Mouse (Mus musculus) hindbrain, embryonic 10.5 days (tissue): ENCODE data around the gene Senp8. TPM values are rescaled to one million over a fixed set of nuclear protein-coding genes. Genes with fewer than 3 reads are reported as not detected.

ENCODE experiments used
- DNase-seq: peaks from one replicate; pipeline ENCODE4 v3.0.0-alpha.2; 2017; ENCODE audit warnings: low spot score
- H3K27ac ChIP-seq: fragments of 300-500 bp; sonication (generic); 2 replicates; pipeline ENCODE4 v1.5.1; 2016; ENCODE audit warnings: mild to moderate bottlenecking, moderate library complexity
- H3K27me3 ChIP-seq: fragments of 300-500 bp; sonication (generic); 2 replicates; pipeline ENCODE4 v1.6.1; 2016; ENCODE audit warnings: mild to moderate bottlenecking; ENCODE audit not compliant: poor library complexity, insufficient read depth, severe bottlenecking
- H3K36me3 ChIP-seq: fragments of 300-500 bp; sonication (generic); 2 replicates; pipeline ENCODE4 v1.6.1; 2016; ENCODE audit warnings: mild to moderate bottlenecking, moderate library complexity
- H3K4me1 ChIP-seq: fragments of 300-500 bp; sonication (generic); replicated peaks from 2 replicates; pipeline ENCODE4 v1.6.1; 2016; ENCODE audit warnings: mild to moderate bottlenecking
- H3K4me3 ChIP-seq: fragments of 300-500 bp; sonication (generic); 2 replicates; pipeline ENCODE4 v1.5.1; 2016; ENCODE audit warnings: mild to moderate bottlenecking, moderate library complexity
- H3K9me3 ChIP-seq: fragments of 300-500 bp; sonication (generic); 2 replicates; pipeline ENCODE4 v1.6.1; 2016; ENCODE audit warnings: mild to moderate bottlenecking, moderate library complexity
- WGBS: fragments of 180-500 bp; shearing (Covaris S2); methylation state at CpG from one replicate; pipeline ENCODE4 v1.1.7; 2016; 5-methylcytosine and 5-hydroxymethylcytosine counted together
- polyA plus RNA-seq: library from polyadenylated mRNA; unstranded; fragments of >200 nt; fragmentation: Nextera tagmentation; extraction: Ambion mirVana; gene quantifications from 2 replicates; pipeline ENCODE4 v1.2.1, GENCODE M21; 2016

Gene Senp8
- polyA plus RNA-seq, 1 experiment from 2014 or later: 19.7 TPM

- H3K36me3 ChIP-seq: no peaks in the 10 kb centered on the region
- H3K27me3 ChIP-seq: no peaks in the 10 kb centered on the region
- 90% methylated on average over 7 of the region's 7 CpGs for WGBS
- no peak overlapping the region for H3K4me3 ChIP-seq
- no peaks in the 10 kb centered on the region for H3K9me3 ChIP-seq
- H3K4me1 ChIP-seq: peaks cover 5% of the 10 kb centered on the region; the same call in 1 of the 2 replicates
- no peak for DNase-seq
- H3K27ac ChIP-seq: no peak overlapping the region
Measured at GRCm38 (mm10) chr9:59701094-59701493, 49.4 kb downstream of the Senp8 start.

- H3K9me3 ChIP-seq: no peaks in the 10 kb centered on the region
- H3K36me3 ChIP-seq: no peaks in the 10 kb centered on the region
- 82% methylated on average over 3 of the region's 3 CpGs for WGBS
Measured at GRCm38 (mm10) chr9:59696381-59696780, 54.1 kb downstream of the Senp8 start.

GRCm38 (mm10) chr9:59695451-59695813 is 55.1 kb downstream of the Senp8 start:
- Histone ChIP-seq H3K27me3 (peaks cover 17% of the 10 kb centered on the region; the same call in 1 of the 2 replicates), H3K36me3 (no peaks in the 10 kb centered on the region), H3K27ac (no peak overlapping the region), H3K4me1 (peaks cover 27% of the 10 kb centered on the region), H3K4me3 (no peak overlapping the region), H3K9me3 (no peaks in the 10 kb centered on the region)
- 47% methylated on average over 3 of the region's 3 CpGs for WGBS
- DNase-seq: no peak

More at GRCm38 (mm10) chr9:59696381-59696780, 54.1 kb downstream of the Senp8 start:
- H3K4me3 ChIP-seq: no peak overlapping the region
- DNase-seq: no peak
- H3K27me3 ChIP-seq: peaks cover 10% of the 10 kb centered on the region; the same call in 1 of the 2 replicates
- no peak overlapping the region for H3K27ac ChIP-seq
- H3K4me1 ChIP-seq: peaks cover 27% of the 10 kb centered on the region

GRCm38 (mm10) chr9:59694571-59695450 is 55.7 kb downstream of the Senp8 start:
- WGBS: 51% methylated on average over 16 of the region's 16 CpGs
- DNase-seq: peak; percentile 33
- H3K4me1 ChIP-seq: peaks cover 27% of the 10 kb centered on the region

GRCm38 (mm10) chr9:59692145-59692544 is 58.4 kb downstream of the Senp8 start:
- DNase-seq: no peak
- H3K36me3 ChIP-seq: no peaks in the 10 kb centered on the region
- peak overlapping the region; percentile 60 for H3K27ac ChIP-seq
- peaks cover 17% of the 10 kb centered on the region; the same call in 1 of the 2 replicates for H3K27me3 ChIP-seq
- 43% methylated on average over 9 of the region's 9 CpGs for WGBS
- peak overlapping the region; percentile 45 for H3K4me3 ChIP-seq
- no peaks in the 10 kb centered on the region for H3K9me3 ChIP-seq
- peaks cover 27% of the 10 kb centered on the region for H3K4me1 ChIP-seq

More at GRCm38 (mm10) chr9:59694571-59695450, 55.7 kb downstream of the Senp8 start:
- Histone ChIP-seq H3K4me3 (no peak overlapping the region), H3K36me3 (no peaks in the 10 kb centered on the region), H3K27me3 (peaks cover 17% of the 10 kb centered on the region; the same call in 1 of the 2 replicates), H3K27ac (no peak overlapping the region), H3K9me3 (no peaks in the 10 kb centered on the region)

GRCm38 (mm10) chr9:59691635-59692094 is 58.8 kb downstream of the Senp8 start:
- WGBS: 8% methylated on average over 23 of the region's 23 CpGs

GRCm38 (mm10) chr9:59687416-59688046 is 63.0 kb downstream of the Senp8 start:
- WGBS: 37% methylated on average over 6 of the region's 6 CpGs
- DNase-seq: no peak

More at GRCm38 (mm10) chr9:59691635-59692094, 58.8 kb downstream of the Senp8 start:
- Histone ChIP-seq H3K4me3 (peak overlapping the region; percentile 45), H3K27me3 (peaks cover 17% of the 10 kb centered on the region; the same call in 1 of the 2 replicates), H3K36me3 (no peaks in the 10 kb centered on the region), H3K4me1 (peaks cover 27% of the 10 kb centered on the region), H3K9me3 (no peaks in the 10 kb centered on the region), H3K27ac (peak overlapping the region; percentile 60)
- no peak for DNase-seq

More at GRCm38 (mm10) chr9:59687416-59688046, 63.0 kb downstream of the Senp8 start:
- Histone ChIP-seq H3K9me3 (no peaks in the 10 kb centered on the region), H3K27ac (no peak overlapping the region), H3K36me3 (no peaks in the 10 kb centered on the region), H3K4me3 (no peak overlapping the region), H3K27me3 (peaks cover 21% of the 10 kb centered on the region; the same call in 1 of the 2 replicates), H3K4me1 (peaks cover 9% of the 10 kb centered on the region)

Other genes starting within 250 kb of the Senp8 start
- gene Hexa, start 211.2 kb downstream of the Senp8 start, polyA plus RNA-seq: 46.1 and 49.4 TPM in 2 replicates
- gene Tmem202, start 210.9 kb downstream of the Senp8 start, polyA plus RNA-seq: not detected in 2 replicates
- 3.6 and 9.4 TPM in 2 replicates for gene Celf6, start 172.8 kb downstream of the Senp8 start, polyA plus RNA-seq
- 59.1 and 101 TPM in 2 replicates for gene Parp6, start 133.4 kb downstream of the Senp8 start, polyA plus RNA-seq
- gene Pkm, start 94.3 kb downstream of the Senp8 start, polyA plus RNA-seq: 2,690 and 3,190 TPM in 2 replicates
- 0.14 and 0.46 TPM in 2 replicates for gene Gramd2, start 70.6 kb downstream of the Senp8 start, polyA plus RNA-seq
- 11.8 and 13.1 TPM in 2 replicates for gene Myo9a, start 186 bp upstream of the Senp8 start, polyA plus RNA-seq
- not detected in 2 replicates for gene Nr2e3, start 209.9 kb upstream of the Senp8 start, polyA plus RNA-seq